Mouse (Mus musculus): Measurements from ENCODE around the gene Plagl2.

GRCm38 (mm10) chr2:153274919-153275247 lies 33.7 kb upstream of the Plagl2 start:
- TF ChIP-seq CTCF (IDR thresholded peaks at IDR 0.05; ENCODE audit: insufficient read depth, low read length) (no peak), POLR2A (IDR thresholded peaks at IDR 0.05; ENCODE audit: borderline replicate concordance, extremely low read depth, low read depth, low read length) (no peak)
